Mouse (Mus musculus) thymus, adult 18-20 months (tissue): ENCODE measurements around the gene Herc3.

ENCODE experiments used
- DNase-seq, 2 experiments: peaks; one replicate each; pipeline ENCODE4 v3.0.0; 2022; ENCODE audit warnings: mixed read lengths in 2 of 2

The Herc3 gene

GRCm38 (mm10) chr6:58922511-58922910, 91.2 kb downstream of the Herc3 start:
- DNase-seq = no peak

- no peak for DNase-seq
Observed at GRCm38 (mm10) chr6:58927881-58928280, 96.6 kb downstream of the Herc3 start.

GRCm38 (mm10) chr6:58929911-58930431, 98.7 kb downstream of the Herc3 start:
- no peak for DNase-seq

- no peak for DNase-seq
Observed at GRCm38 (mm10) chr6:58931149-58931548, 99.9 kb downstream of the Herc3 start.

GRCm38 (mm10) chr6:58932515-58933188, 101.4 kb downstream of the Herc3 start:
- DNase-seq = no peak

GRCm38 (mm10) chr6:58933189-58933913, 102.1 kb downstream of the Herc3 start:
- DNase-seq = no peak

- DNase-seq = no peak
Observed at GRCm38 (mm10) chr6:58934144-58934543, 102.9 kb downstream of the Herc3 start.

GRCm38 (mm10) chr6:58937726-58938125, 106.5 kb downstream of the Herc3 start:
- DNase-seq = no peak

- DNase-seq = no peak
Observed at GRCm38 (mm10) chr6:58942276-58942675, 111.0 kb downstream of the Herc3 start.

- no peak for DNase-seq
Observed at GRCm38 (mm10) chr6:58943958-58944357, 112.7 kb downstream of the Herc3 start.

- no peak for DNase-seq
Observed at GRCm38 (mm10) chr6:58946246-58946645, 115.0 kb downstream of the Herc3 start.

GRCm38 (mm10) chr6:58946840-58947239, 115.6 kb downstream of the Herc3 start:
- no peak for DNase-seq

- no peak for DNase-seq
Observed at GRCm38 (mm10) chr6:58950410-58950809, 119.1 kb downstream of the Herc3 start.

- DNase-seq = no peak
Observed at GRCm38 (mm10) chr6:58951128-58951992, 120.1 kb downstream of the Herc3 start.

- no peak for DNase-seq
Observed at GRCm38 (mm10) chr6:58960523-58960922, 129.3 kb downstream of the Herc3 start.

GRCm38 (mm10) chr6:58962691-58963090, 131.4 kb downstream of the Herc3 start:
- no peak for DNase-seq

GRCm38 (mm10) chr6:58964091-58964490, 132.8 kb downstream of the Herc3 start:
- DNase-seq = no peak

GRCm38 (mm10) chr6:58964565-58964964, 133.3 kb downstream of the Herc3 start:
- DNase-seq = no peak

- DNase-seq = no peak
Observed at GRCm38 (mm10) chr6:58965071-58965831, 134.0 kb downstream of the Herc3 start.

GRCm38 (mm10) chr6:58968272-58968671, 137.0 kb downstream of the Herc3 start:
- DNase-seq = no peak
